Mouse (Mus musculus): ENCODE measurements around the gene Vmn1r12.
"Not testable (repeated sequence)": the region's sequence is repeated elsewhere in the genome, so short reads cannot be mapped to it uniquely, and the experiment has no call there.

Vmn1r12 gene

GRCm38 (mm10) chr6:57156619-57157018, at the start of gene Vmn1r12:
Vmn1r12 (plus strand) TSS chr6:57156919.
- DNase-seq, result no peak

- no peak for DNase-seq
Observed at GRCm38 (mm10) chr6:57109154-57109553, 47.6 kb upstream of the Vmn1r12 start, which contains the start of gene Vmn1r10. Vmn1r10 (plus strand) TSS chr6:57109454.

- DNase-seq, result no peak
Observed at GRCm38 (mm10) chr6:57133155-57133554, 23.6 kb upstream of the Vmn1r12 start, which contains the start of gene Vmn1r11. Vmn1r11 (plus strand) TSS chr6:57133455.

- DNase-seq, result not testable (repeated sequence)
Observed at GRCm38 (mm10) chr6:57190016-57190415, 33.3 kb downstream of the Vmn1r12 start.

GRCm38 (mm10) chr6:57202990-57203389, 46.3 kb downstream of the Vmn1r12 start, which contains the start of gene Vmn1r13:
Vmn1r13 (plus strand) TSS chr6:57203290.
- not testable (repeated sequence) for DNase-seq
